Mouse (Mus musculus) testis, adult 2 months (tissue): ENCODE measurements around the gene Btbd16. TPM values are rescaled to one million over a fixed set of nuclear protein-coding genes. Genes with fewer than 3 reads are reported as not detected.

Source experiments
- H3K27ac ChIP-seq: fragments of 200-500 bp; 2 replicates; pipeline ENCODE4 v1.5.1; 2012; ENCODE audit warnings: low read depth, low read length; ENCODE audit not compliant: control insufficient read depth, insufficient read depth
- H3K27me3 ChIP-seq: fragments of 200-500 bp; 2 replicates; pipeline ENCODE4 v1.6.1; 2012; ENCODE audit warnings: mild to moderate bottlenecking, low read length, moderate library complexity; ENCODE audit not compliant: control insufficient read depth, insufficient read depth
- H3K36me3 ChIP-seq: fragments of 200-500 bp; 2 replicates; pipeline ENCODE4 v1.6.1; 2012; ENCODE audit warnings: mild to moderate bottlenecking, low read length; ENCODE audit not compliant: control insufficient read depth, insufficient read depth
- H3K4me1 ChIP-seq: fragments of 200-500 bp; 2 replicates; pipeline ENCODE4 v1.6.1; 2012; ENCODE audit warnings: low read length; ENCODE audit not compliant: control insufficient read depth, insufficient read depth
- H3K4me3 ChIP-seq: fragments of 200-500 bp; 2 replicates; pipeline ENCODE4 v1.5.1; 2012; ENCODE audit warnings: low read depth, mild to moderate bottlenecking, low read length, moderate library complexity, mixed read lengths; ENCODE audit not compliant: control insufficient read depth
- CTCF ChIP-seq: fragments of 200-500 bp; IDR thresholded peaks from 2 replicates; pipeline ENCODE4 v1.5.1; 2012; ENCODE audit warnings: low read depth, mild to moderate bottlenecking, inconsistent platforms, low read length, moderate library complexity; ENCODE audit not compliant: control insufficient read depth, insufficient read depth, insufficient replicate concordance
- POLR2A ChIP-seq: fragments of 200-500 bp; IDR thresholded peaks from 2 replicates; pipeline ENCODE4 v1.6.1; 2012; ENCODE audit warnings: low read depth, mild to moderate bottlenecking, inconsistent platforms, low read length, moderate library complexity; ENCODE audit not compliant: control insufficient read depth
- polyA plus RNA-seq: library from polyadenylated mRNA; depleted of rRNA; stranded (reverse); fragments of >200 nt; gene quantifications from 2 replicates; pipeline ENCODE4 v1.2.3, GENCODE M21; 2012

Gene Btbd16
- polyA plus RNA-seq, 1 experiment = 254 TPM

DNA sequence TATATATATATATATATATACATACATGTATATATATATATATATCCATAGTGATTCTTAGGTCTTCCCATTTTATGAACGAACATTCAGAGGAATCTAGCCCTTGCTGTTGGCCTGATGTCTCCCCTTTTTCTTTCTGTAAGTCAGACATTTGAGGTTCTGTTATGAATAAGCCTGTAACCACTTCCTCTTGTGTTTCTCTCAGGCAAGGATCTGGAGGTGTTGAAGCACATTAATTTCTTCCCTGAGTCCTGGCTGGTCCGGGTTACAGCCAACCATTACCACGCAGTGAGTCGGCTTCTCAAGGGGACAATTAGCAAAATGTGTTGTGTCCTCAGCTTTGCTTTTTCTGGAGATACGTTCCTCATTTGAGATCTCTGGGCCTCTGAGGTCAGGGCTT lies 44.9 kb downstream of the Btbd16 start:
- Histone ChIP-seq H3K36me3 (no peaks in the 10 kb centered on the region; the same call in 1 of the 2 replicates), H3K4me1 (no peaks in the 10 kb centered on the region), H3K27me3 (no peaks in the 10 kb centered on the region), H3K4me3 (no peak overlapping the region), H3K27ac (no peak overlapping the region)
- no peak for TF ChIP-seq CTCF
- no peak for TF ChIP-seq POLR2A

DNA sequence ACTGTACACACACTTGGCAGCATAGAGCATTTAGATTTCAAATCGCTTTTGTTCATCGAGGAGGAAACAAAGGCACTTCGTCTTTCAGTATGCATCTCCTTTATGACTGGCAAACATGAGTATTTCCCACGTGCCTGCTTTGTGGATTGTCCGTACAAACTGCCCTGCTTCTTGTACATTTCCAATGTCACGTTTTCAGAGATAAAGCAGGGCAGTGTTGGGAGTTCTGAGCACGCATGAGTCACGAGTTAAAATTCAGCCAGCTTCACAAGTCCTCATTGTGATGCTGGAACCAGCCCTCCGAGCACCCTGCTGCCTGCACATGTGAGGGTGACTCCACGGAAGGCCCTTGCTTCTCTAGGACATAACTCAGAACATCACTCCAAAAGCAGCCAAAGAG lies 45.8 kb downstream of the Btbd16 start:
- H3K4me1 ChIP-seq = no peaks in the 10 kb centered on the region
- no peaks in the 10 kb centered on the region for H3K27me3 ChIP-seq
- H3K27ac ChIP-seq = no peak overlapping the region
- H3K36me3 ChIP-seq = no peaks in the 10 kb centered on the region; the same call in 1 of the 2 replicates
- no peak overlapping the region for H3K4me3 ChIP-seq
- TF ChIP-seq CTCF = no peak
- TF ChIP-seq POLR2A = no peak

DNA sequence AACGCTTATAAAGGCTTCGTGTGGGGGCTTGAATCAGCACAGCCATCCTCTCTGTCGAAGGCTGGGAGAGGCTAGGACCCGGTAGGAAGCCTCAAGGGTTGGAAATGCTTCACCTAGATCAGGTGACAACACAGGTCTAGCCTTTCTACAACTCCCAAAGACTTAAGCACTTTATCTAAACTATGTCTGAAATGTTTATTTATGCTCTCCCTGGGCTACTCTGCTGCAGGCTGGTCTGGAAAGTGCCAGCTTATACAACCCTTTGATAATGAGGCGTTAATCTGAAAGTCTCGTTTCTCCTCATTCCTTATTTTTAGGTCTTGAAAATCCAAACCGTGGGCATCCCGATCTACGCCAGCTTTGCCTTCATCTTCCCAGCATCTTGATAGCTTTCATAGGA lies 50.1 kb downstream of the Btbd16 start:
- H3K36me3 ChIP-seq = no peaks in the 10 kb centered on the region; the same call in 1 of the 2 replicates
- no peak for TF ChIP-seq POLR2A
- TF ChIP-seq CTCF = no peak
- H3K27ac ChIP-seq = no peak overlapping the region
- no peak overlapping the region for H3K4me3 ChIP-seq
- H3K4me1 ChIP-seq = no peaks in the 10 kb centered on the region
- H3K27me3 ChIP-seq = no peaks in the 10 kb centered on the region

DNA sequence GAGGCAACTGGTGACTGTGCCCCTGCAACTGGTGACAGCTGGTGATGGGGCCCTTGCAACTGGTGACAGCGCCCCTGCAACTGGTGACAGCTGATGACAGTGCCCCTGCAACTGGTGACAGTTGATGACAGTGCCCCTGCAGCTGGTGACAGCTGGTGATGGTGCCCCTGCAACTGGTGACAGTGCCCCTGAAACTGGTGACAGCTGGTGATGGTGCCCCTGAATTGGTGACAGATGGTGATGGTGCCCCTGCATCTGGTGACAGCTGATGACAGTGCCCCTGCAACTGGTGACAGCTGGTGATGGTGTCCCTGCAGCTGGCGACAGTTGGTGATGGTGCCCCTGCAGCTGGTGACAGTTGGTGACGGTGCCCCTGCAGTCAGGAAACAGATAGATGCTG lies 52.5 kb downstream of the Btbd16 start:
- H3K27me3 ChIP-seq = no peaks in the 10 kb centered on the region
- no peak overlapping the region for H3K27ac ChIP-seq
- no peak for TF ChIP-seq CTCF
- TF ChIP-seq POLR2A = no peak
- H3K4me1 ChIP-seq = no peaks in the 10 kb centered on the region
- H3K36me3 ChIP-seq = no peaks in the 10 kb centered on the region
- H3K4me3 ChIP-seq = no peak overlapping the region

DNA sequence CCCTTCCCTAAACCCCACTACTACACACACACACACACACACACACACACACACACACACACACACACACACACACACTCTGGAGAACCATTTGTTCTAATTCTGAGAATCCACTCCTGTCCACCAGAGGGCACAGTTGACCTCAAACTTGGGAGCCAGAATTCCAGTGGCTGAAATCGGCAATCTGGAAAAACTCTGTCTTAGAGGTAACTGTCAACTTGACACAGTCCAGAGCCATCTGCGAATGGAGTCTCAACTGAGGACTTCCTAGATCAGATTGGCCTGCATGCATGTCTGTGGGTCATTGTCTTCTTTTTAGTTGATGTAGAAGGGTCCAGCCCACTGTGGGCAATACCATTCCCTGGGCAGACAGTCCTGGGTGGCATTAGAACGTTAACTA lies 53.6 kb downstream of the Btbd16 start:
- H3K27ac ChIP-seq = no peak overlapping the region
- H3K27me3 ChIP-seq = no peaks in the 10 kb centered on the region
- H3K36me3 ChIP-seq = no peaks in the 10 kb centered on the region
- no peaks in the 10 kb centered on the region for H3K4me1 ChIP-seq
- no peak for TF ChIP-seq POLR2A
- no peak for TF ChIP-seq CTCF
- no peak overlapping the region for H3K4me3 ChIP-seq

DNA sequence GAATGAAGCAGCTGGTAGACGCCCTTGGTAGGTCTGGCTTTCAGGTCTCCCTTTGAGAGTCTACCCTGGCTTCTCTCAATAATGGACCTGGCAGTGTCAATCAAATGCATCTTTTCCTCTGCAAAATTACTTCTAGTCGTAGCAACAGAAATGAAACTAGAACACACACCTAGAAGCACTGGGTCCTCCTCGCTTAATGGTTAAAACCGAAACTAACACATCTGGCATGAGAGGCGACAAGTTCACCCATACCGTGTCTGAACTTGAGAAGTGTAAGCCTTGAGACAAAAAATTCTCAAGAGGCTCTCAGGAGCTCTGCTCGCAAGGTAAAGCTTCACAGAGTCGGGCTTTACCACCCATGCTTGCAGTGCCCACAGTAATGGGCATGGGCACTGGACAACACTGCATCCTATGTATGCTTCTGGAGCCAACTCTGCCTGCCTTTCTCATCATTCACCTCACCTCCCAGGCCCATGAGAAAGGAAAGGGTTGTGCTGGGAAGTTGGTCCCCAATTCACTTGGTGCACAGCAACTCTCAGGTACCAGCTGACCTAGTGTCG lies 54.1 kb downstream of the Btbd16 start:
- H3K36me3 ChIP-seq = no peaks in the 10 kb centered on the region
- no peak overlapping the region for H3K27ac ChIP-seq
- TF ChIP-seq CTCF (no peak), POLR2A (no peak)
- H3K4me1 ChIP-seq = no peaks in the 10 kb centered on the region
- no peak overlapping the region for H3K4me3 ChIP-seq
- no peaks in the 10 kb centered on the region for H3K27me3 ChIP-seq

DNA sequence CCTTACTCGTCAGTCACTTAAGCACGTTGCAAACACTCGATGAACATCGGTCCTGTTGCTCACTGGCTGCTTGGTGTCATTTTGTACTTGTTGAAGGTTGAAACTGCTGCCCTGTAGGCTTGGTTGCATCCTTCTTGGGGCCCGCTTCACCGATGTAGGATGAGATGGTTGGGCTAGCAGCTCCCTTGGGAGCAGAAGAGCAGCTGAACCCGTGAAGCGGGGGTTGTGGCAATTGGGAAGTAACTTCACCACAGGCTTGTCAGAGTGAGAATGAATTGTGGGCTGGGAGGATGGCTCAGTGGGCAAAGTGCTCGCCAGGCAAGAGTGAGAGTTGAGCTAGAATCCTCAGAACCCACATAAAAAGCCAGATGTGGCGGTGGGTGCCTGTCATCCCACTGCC lies 54.6 kb downstream of the Btbd16 start:
- TF ChIP-seq CTCF = no peak
- no peak for TF ChIP-seq POLR2A
- no peaks in the 10 kb centered on the region for H3K4me1 ChIP-seq
- H3K4me3 ChIP-seq = no peak overlapping the region
- H3K27me3 ChIP-seq = no peaks in the 10 kb centered on the region
- no peaks in the 10 kb centered on the region for H3K36me3 ChIP-seq
- no peak overlapping the region for H3K27ac ChIP-seq

DNA sequence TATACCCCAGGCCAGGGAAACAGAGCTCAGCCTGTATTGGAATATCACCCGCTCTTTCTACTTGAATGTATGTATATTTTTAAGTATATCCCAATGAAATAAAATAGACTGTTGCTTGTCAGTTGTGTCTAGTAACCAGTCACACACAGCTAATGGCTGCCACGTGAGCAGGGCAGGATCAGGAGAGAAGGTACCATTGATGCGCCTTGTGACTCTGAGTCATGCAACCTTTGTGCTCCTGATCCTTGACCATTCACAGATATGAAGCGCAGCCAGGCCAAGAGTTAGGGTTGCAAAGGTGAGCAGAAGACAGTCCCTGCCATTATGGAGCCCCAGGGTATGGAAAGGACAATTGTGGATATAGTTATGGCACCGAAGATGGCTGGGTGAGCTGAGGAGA lies 57.7 kb downstream of the Btbd16 start:
- H3K4me3 ChIP-seq = no peak overlapping the region
- H3K36me3 ChIP-seq = no peaks in the 10 kb centered on the region
- H3K27me3 ChIP-seq = no peaks in the 10 kb centered on the region
- H3K27ac ChIP-seq = no peak overlapping the region
- no peak for TF ChIP-seq CTCF
- no peak for TF ChIP-seq POLR2A
- no peaks in the 10 kb centered on the region; the same call in 1 of the 2 replicates for H3K4me1 ChIP-seq
